28 mouse cellular contexts compared by ENCODE assay signal in genomic region chr1:133688301-133688700, GRCm38 (mm10). TPM values are rescaled to one million over a fixed set of nuclear protein-coding genes. Genes with fewer than 3 reads are reported as not detected.
A peak's percentile ranks its signal among the peaks of the same experiment; 100 is the strongest.
DNase-seq lines count a peak whose midpoint lies in the region; ATAC-seq and TF ChIP-seq lines count a peak whose summit lies in the region.
"Had no signal": no experiment of that assay in that cellular context is flagged by ENCODE, and none has a peak within 500 bp of the region (broad histone marks: within the 10 kb centered on the region; RNA-seq: fewer than 3 reads in every experiment).

No protein-coding gene starts in this region.

- WGBS in midbrain, embryonic 11.5 days: 63% methylated on average over 7 of the region's 7 CpGs
- 73% methylated on average over 7 of the region's 7 CpGs for WGBS in midbrain, embryonic 13.5 days
- 65% methylated on average over 7 of the region's 7 CpGs for WGBS in intestine, postnatal 0 days

- H3K27ac ChIP-seq in midbrain, embryonic 11.5 days (ENCODE audit: low read depth, low read length): no peak overlapping the region
- no peak overlapping the region for H3K27ac ChIP-seq in midbrain, embryonic 13.5 days
- H3K27ac ChIP-seq in intestine, postnatal 0 days (ENCODE audit: low read depth, low read length): no peak overlapping the region
- H3K27ac ChIP-seq: embryonic facial prominence, embryonic 10.5 days; embryonic facial prominence, embryonic 13.5 days; forebrain, embryonic 12.5 days; forebrain, embryonic 15.5 days; heart, embryonic 15.5 days; hindbrain, embryonic 10.5 days; hindbrain, embryonic 13.5 days had no signal

- H3K9me3 ChIP-seq in midbrain, embryonic 11.5 days (ENCODE audit: control insufficient read depth, low read length): no peaks in the 10 kb centered on the region
- H3K9me3 ChIP-seq in midbrain, embryonic 13.5 days: 0 out of 2 replicates have a peak, but pooled peaks cover 2% of the 10 kb centered on the region
- no peaks in the 10 kb centered on the region for H3K9me3 ChIP-seq in intestine, postnatal 0 days (ENCODE audit: control insufficient read depth)
- H3K9me3 ChIP-seq: embryonic facial prominence, embryonic 10.5 days; embryonic facial prominence, embryonic 13.5 days; forebrain, embryonic 12.5 days; forebrain, embryonic 15.5 days; heart, embryonic 12.5 days; heart, embryonic 15.5 days; hindbrain, embryonic 10.5 days; hindbrain, embryonic 13.5 days had no signal

- no peak overlapping the region for H3K4me3 ChIP-seq in midbrain, embryonic 11.5 days (ENCODE audit: low read depth, low read length)
- H3K4me3 ChIP-seq in midbrain, embryonic 13.5 days (replicated peaks): no peak overlapping the region
- H3K4me3 ChIP-seq in intestine, postnatal 0 days (ENCODE audit: low read depth, low read length): no peak overlapping the region
- H3K4me3 ChIP-seq: embryonic facial prominence, embryonic 10.5 days; embryonic facial prominence, embryonic 13.5 days; erythroblast, embryonic 14.5 days; forebrain, embryonic 12.5 days; forebrain, embryonic 15.5 days; heart, embryonic 12.5 days; heart, embryonic 15.5 days; hindbrain, embryonic 10.5 days; hindbrain, embryonic 13.5 days had no signal

- no peaks in the 10 kb centered on the region for H3K4me1 ChIP-seq in midbrain, embryonic 11.5 days (ENCODE audit: control insufficient read depth, insufficient read depth, low read length)
- H3K4me1 ChIP-seq in midbrain, embryonic 13.5 days (replicated peaks): no peaks in the 10 kb centered on the region
- H3K4me1 ChIP-seq in intestine, postnatal 0 days (replicated peaks; ENCODE audit: control insufficient read depth, insufficient read depth, low read length): no peaks in the 10 kb centered on the region
- H3K4me1 ChIP-seq: forebrain, embryonic 12.5 days; forebrain, embryonic 15.5 days; hindbrain, embryonic 13.5 days had no signal

- H3K9ac ChIP-seq in midbrain, embryonic 11.5 days (ENCODE audit: low read length): no peak overlapping the region
- H3K9ac ChIP-seq in midbrain, embryonic 13.5 days (replicated peaks): no peak overlapping the region
- no peak overlapping the region for H3K9ac ChIP-seq in intestine, postnatal 0 days (ENCODE audit: low read depth, low read length)
- H3K9ac ChIP-seq: embryonic facial prominence, embryonic 13.5 days; forebrain, embryonic 12.5 days; forebrain, embryonic 15.5 days; heart, embryonic 12.5 days; heart, embryonic 15.5 days; hindbrain, embryonic 13.5 days had no signal

- DNase-seq in midbrain, embryonic 11.5 days (ENCODE audit: low spot score, missing footprints): peak; percentile 56
- peak; percentile 35 for DNase-seq in CD4-positive helper T cell, adult 2 months (ENCODE audit: low read depth, low spot score)
- DNase-seq in induced T-regulatory cell, adult 2 months (ENCODE audit: low read depth): peak; percentile 63
- no peak for DNase-seq in lung, adult 18-20 months
- DNase-seq: adrenal gland, adult 2 months; adrenal gland, postnatal 14 days; cerebellum, adult 11-12 months; cerebellum, adult 8-10 months; cerebellum, postnatal 10 days; cerebellum, postnatal 36 days; embryo, embryonic 11 days; gastrocnemius, postnatal 25 days; heart, adult 18-20 months; heart, postnatal 10 days; heart, postnatal 36 days had no signal

- H3K4me2 ChIP-seq in midbrain, embryonic 11.5 days: no peak overlapping the region
- no peak overlapping the region for H3K4me2 ChIP-seq in midbrain, embryonic 13.5 days (replicated peaks)
- no peak overlapping the region for H3K4me2 ChIP-seq in intestine, postnatal 0 days (replicated peaks; ENCODE audit: low read depth)
- H3K4me2 ChIP-seq: embryonic facial prominence, embryonic 13.5 days; forebrain, embryonic 12.5 days; forebrain, embryonic 15.5 days; heart, embryonic 12.5 days; heart, embryonic 15.5 days; hindbrain, embryonic 13.5 days had no signal

- ATAC-seq in midbrain, embryonic 11.5 days (ENCODE audit: low FRiP score): no peak
- no peak for ATAC-seq in midbrain, embryonic 13.5 days
- no peak for ATAC-seq in intestine, postnatal 0 days
- ATAC-seq: forebrain, embryonic 15.5 days; hindbrain, embryonic 16.5 days; inflammation-experienced regulatory T-cells, adult 6 months had no signal

- no peaks in the 10 kb centered on the region for H3K36me3 ChIP-seq in midbrain, embryonic 11.5 days (ENCODE audit: control insufficient read depth, insufficient read depth, low read length)
- no peaks in the 10 kb centered on the region for H3K36me3 ChIP-seq in midbrain, embryonic 13.5 days
- no peaks in the 10 kb centered on the region for H3K36me3 ChIP-seq in intestine, postnatal 0 days (ENCODE audit: control insufficient read depth, insufficient read depth)
- H3K36me3 ChIP-seq: embryonic facial prominence, embryonic 10.5 days; embryonic facial prominence, embryonic 13.5 days; forebrain, embryonic 12.5 days; forebrain, embryonic 15.5 days; heart, embryonic 12.5 days; heart, embryonic 15.5 days; hindbrain, embryonic 10.5 days; hindbrain, embryonic 13.5 days had no signal

- TF ChIP-seq CTCF in intestine, postnatal 0 days (IDR thresholded peaks at IDR 0.05; ENCODE audit: low read depth): no peak

- H3K27me3 ChIP-seq in midbrain, embryonic 11.5 days (ENCODE audit: control insufficient read depth, insufficient read depth, low read length): no peaks in the 10 kb centered on the region
- H3K27me3 ChIP-seq in midbrain, embryonic 13.5 days: no peaks in the 10 kb centered on the region
- no peaks in the 10 kb centered on the region for H3K27me3 ChIP-seq in intestine, postnatal 0 days (replicated peaks; ENCODE audit: control insufficient read depth, insufficient read depth, low read length)
- H3K27me3 ChIP-seq: embryonic facial prominence, embryonic 13.5 days; forebrain, embryonic 12.5 days; forebrain, embryonic 15.5 days; heart, embryonic 12.5 days; heart, embryonic 15.5 days; hindbrain, embryonic 13.5 days had no signal

RNA-seq across cellular contexts. Expression of gene Lax1, which starts 1.6 kb away (rescaled TPM):
- polyA plus RNA-seq in midbrain, embryonic 11.5 days (2014; fragmentation: Nextera tagmentation; extraction: Ambion mirVana): 0.19 and 0.20 TPM in 2 replicates
- polyA plus RNA-seq in midbrain, embryonic 13.5 days (2015; fragmentation: Nextera tagmentation; extraction: Ambion mirVana): 0.07 TPM in 1 of 2 replicates, not detected in the other
- 0.38 and 0.47 TPM in 2 replicates for polyA plus RNA-seq in intestine, postnatal 0 days (2015; fragmentation: Nextera tagmentation; extraction: Ambion mirVana)
- polyA plus RNA-seq: forebrain, embryonic 15.5 days; hindbrain, embryonic 10.5 days; hindbrain, embryonic 16.5 days had no signal

RNA-seq across cellular contexts. Expression of gene Gm38394, which starts 27.2 kb away (rescaled TPM):
- 5.3 and 6.3 TPM in 2 replicates for polyA plus RNA-seq in midbrain, embryonic 11.5 days (2014; fragmentation: Nextera tagmentation; extraction: Ambion mirVana)
- polyA plus RNA-seq in midbrain, embryonic 13.5 days (2015; fragmentation: Nextera tagmentation; extraction: Ambion mirVana): 3.5 TPM in 2 replicates
- polyA plus RNA-seq in intestine, postnatal 0 days (2015; fragmentation: Nextera tagmentation; extraction: Ambion mirVana): 1.9 and 2.5 TPM in 2 replicates

RNA-seq across cellular contexts. Expression of gene Zbed6, which starts 27.6 kb away (rescaled TPM):
- not detected in 2 replicates for polyA plus RNA-seq in midbrain, embryonic 11.5 days (2014; fragmentation: Nextera tagmentation; extraction: Ambion mirVana)
- not detected in 2 replicates for polyA plus RNA-seq in midbrain, embryonic 13.5 days (2015; fragmentation: Nextera tagmentation; extraction: Ambion mirVana)
- 0.90 and 0.93 TPM in 2 replicates for polyA plus RNA-seq in intestine, postnatal 0 days (2015; fragmentation: Nextera tagmentation; extraction: Ambion mirVana)
- polyA plus RNA-seq: adrenal gland, adult 2 months; embryonic facial prominence, embryonic 10.5 days; embryonic facial prominence, embryonic 13.5 days; erythroblast, embryonic 14.5 days; forebrain, embryonic 12.5 days; forebrain, embryonic 15.5 days; heart, embryonic 12.5 days; heart, embryonic 15.5 days; hindbrain, embryonic 10.5 days; hindbrain, embryonic 13.5 days; hindbrain, embryonic 16.5 days; inflammation-experienced regulatory T-cells, adult 6 months had no signal

Comparison
In these comparisons a context has a peak if more than half of its experiments do, and no peak if none do; other contexts are left out.
1. DNase-seq: peak in midbrain, embryonic 11.5 days (single experiment), CD4-positive helper T cell, adult 2 months (single experiment) and induced T-regulatory cell, adult 2 months (single experiment); none in lung, adult 18-20 months (0 of 2).